Mouse (Mus musculus): ENCODE measurements at regions not wholly inside any gene's neighbourhood (a gene's known extent, or its start where the extent isn't known, plus 50 kb on each side); places are given as distances from the start of the nearest gene placed in this dataset.

- no peak for TF ChIP-seq CTCF (IDR thresholded peaks at IDR 0.05; ENCODE audit: low read depth, low read length)
- no peak for TF ChIP-seq POLR2A (IDR thresholded peaks at IDR 0.05; ENCODE audit: insufficient read depth, low read length)
These were observed 307.5 kb downstream of the Tbc1d1 start for GRCm38 (mm10) chr5:64463570-64463969.

Data from ES-Bruce4 (cell line).